Mouse (Mus musculus) cerebellum, adult 2 months (tissue): ENCODE data around the gene Khdc4.

Experiments used
- CTCF ChIP-seq: fragments of 200-500 bp; IDR thresholded peaks from 2 replicates; pipeline ENCODE4 v1.5.1; 2011; ENCODE audit warnings: low read depth, mild to moderate bottlenecking, control low read depth, low read length, moderate library complexity, borderline replicate concordance; ENCODE audit not compliant: insufficient read depth
- POLR2A ChIP-seq: fragments of 200-500 bp; IDR thresholded peaks from 2 replicates; pipeline ENCODE4 v1.6.1; 2011; ENCODE audit warnings: low read length, control low read depth, borderline replicate concordance; ENCODE audit not compliant: insufficient read depth

- TF ChIP-seq CTCF = no peak
- no peak for TF ChIP-seq POLR2A
Observed at GRCm38 (mm10) chr3:88695545-88695944, 9.9 kb downstream of the Khdc4 start.
